ENCODE assay signal across 8 mouse cellular contexts in genomic region chr4:150402608-150402985, GRCm38 (mm10).
DNase-seq lines count a peak whose midpoint lies in the region; ATAC-seq lines count a peak whose summit lies in the region.

No protein-coding gene starts in this region.

- H3K27me3 ChIP-seq in hindbrain, embryonic 12.5 days, result no peaks in the 10 kb centered on the region
- H3K27me3 ChIP-seq in hindbrain, embryonic 10.5 days (ENCODE audit: insufficient read depth, poor library complexity, severe bottlenecking), result no peaks in the 10 kb centered on the region
- no peaks in the 10 kb centered on the region for H3K27me3 ChIP-seq in liver, embryonic 12.5 days (replicated peaks)

- H3K4me2 ChIP-seq in hindbrain, embryonic 12.5 days (replicated peaks), result no peak overlapping the region
- peak overlapping the region; percentile 33 for H3K4me2 ChIP-seq in liver, embryonic 12.5 days

- no peaks in the 10 kb centered on the region for H3K9me3 ChIP-seq in hindbrain, embryonic 12.5 days (replicated peaks)
- H3K9me3 ChIP-seq in hindbrain, embryonic 10.5 days, result no peaks in the 10 kb centered on the region
- no peaks in the 10 kb centered on the region for H3K9me3 ChIP-seq in liver, embryonic 12.5 days (replicated peaks)

- H3K36me3 ChIP-seq in hindbrain, embryonic 12.5 days, result peaks cover 6% of the 10 kb centered on the region; the same call in 1 of the 2 replicates
- H3K36me3 ChIP-seq in hindbrain, embryonic 10.5 days, result peaks cover 15% of the 10 kb centered on the region
- H3K36me3 ChIP-seq in liver, embryonic 12.5 days, result peaks cover 9% of the 10 kb centered on the region; the same call in 1 of the 2 replicates

- no peak overlapping the region for H3K4me3 ChIP-seq in hindbrain, embryonic 12.5 days
- no peak overlapping the region for H3K4me3 ChIP-seq in hindbrain, embryonic 10.5 days
- no peak overlapping the region for H3K4me3 ChIP-seq in liver, embryonic 12.5 days

- H3K4me1 ChIP-seq in hindbrain, embryonic 12.5 days, result peaks cover 64% of the 10 kb centered on the region
- peaks cover 85% of the 10 kb centered on the region for H3K4me1 ChIP-seq in hindbrain, embryonic 10.5 days (replicated peaks)
- peaks cover 93% of the 10 kb centered on the region for H3K4me1 ChIP-seq in liver, embryonic 12.5 days

- peak; percentile 55 for DNase-seq in cerebellum, adult 11-12 months
- no peak for DNase-seq in hindbrain, embryonic 10.5 days (ENCODE audit: low spot score)
- DNase-seq in cerebellum, adult 9-11 months, result peak; percentile 53
- no peak for DNase-seq in adrenal gland, postnatal 4 days (ENCODE audit: low spot score in 2 of 2)
- no peak for DNase-seq in kidney, postnatal 4 days

- no peak for ATAC-seq in cerebellum, adult (ENCODE audit: insufficient number of reproducible peaks, low FRiP score, low TSS enrichment)
- no peak for ATAC-seq in hindbrain, embryonic 12.5 days (ENCODE audit: low FRiP score)
- no peak for ATAC-seq in liver, embryonic 12.5 days

- peak overlapping the region; percentile 36; the same call in 1 of the 2 replicates for H3K27ac ChIP-seq in hindbrain, embryonic 12.5 days
- no peak overlapping the region for H3K27ac ChIP-seq in hindbrain, embryonic 10.5 days
- H3K27ac ChIP-seq in liver, embryonic 12.5 days, result peak overlapping the region; percentile 58; the same call in 1 of the 2 replicates

- H3K9ac ChIP-seq in hindbrain, embryonic 12.5 days, result no peak overlapping the region
- no peak overlapping the region; the same call in 1 of the 2 replicates for H3K9ac ChIP-seq in liver, embryonic 12.5 days

- 71% methylated on average over 4 of the region's 4 CpGs for WGBS in hindbrain, embryonic 12.5 days
- WGBS in hindbrain, embryonic 10.5 days, result 73% methylated on average over 4 of the region's 4 CpGs
- 33% methylated on average over 4 of the region's 4 CpGs for WGBS in liver, embryonic 12.5 days (ENCODE audit: insufficient replicate concordance)

Comparison
In these comparisons a context has a peak if more than half of its experiments do, and no peak if none do; other contexts are left out.
1. DNase-seq: peak in cerebellum, adult 11-12 months (single experiment) and cerebellum, adult 9-11 months (single experiment); none in hindbrain, embryonic 10.5 days (single experiment), adrenal gland, postnatal 4 days (0 of 2) and kidney, postnatal 4 days (0 of 2).